Mouse (Mus musculus) C2C12 (cell line): ENCODE measurements at regions not wholly inside any gene's neighbourhood (a gene's known extent, or its start where the extent isn't known, plus 50 kb on each side); places are given as distances from the start of the nearest gene placed in this dataset.

ENCODE experiments used
- CTCF ChIP-seq: IDR thresholded peaks from one replicate; pipeline ENCODE4 v1.5.1; 2011; ENCODE audit not compliant: control insufficient read depth, insufficient read depth, insufficient read length
- FOSL1 ChIP-seq: IDR thresholded peaks from one replicate; pipeline ENCODE4 v1.8.0; 2011; ENCODE audit warnings: mild to moderate bottlenecking, low read length; ENCODE audit not compliant: poor library complexity, insufficient read depth, severe bottlenecking
- MAX ChIP-seq: IDR thresholded peaks from one replicate; pipeline ENCODE4 v1.6.1; 2011; ENCODE audit warnings: mild to moderate bottlenecking, control low read depth
- MYOG ChIP-seq: IDR thresholded peaks from one replicate; pipeline ENCODE4 v1.6.1; 2011; ENCODE audit not compliant: control insufficient read depth, insufficient read length; ENCODE audit errors: extremely low read depth

- TF ChIP-seq CTCF (no peak), FOSL1 (no peak), MAX (no peak), MYOG (no peak)
Observed at GRCm38 (mm10) chr8:87087451-87088095, 202.5 kb upstream of the N4bp1 start.
